Mouse (Mus musculus) kidney, adult 2 months (tissue): ENCODE measurements around the gene Litaf. TPM values are rescaled to one million over a fixed set of nuclear protein-coding genes. Genes with fewer than 3 reads are reported as not detected.
A peak's percentile ranks its signal among the peaks of the same experiment; 100 is the strongest.
"Not testable (repeated sequence)": the region's sequence is repeated elsewhere in the genome, so short reads cannot be mapped to it uniquely, and the experiment has no call there.

Experiments used
- DNase-seq: peaks from one replicate; pipeline ENCODE4 v3.0.0; 2021
- H3K27ac ChIP-seq: fragments of 200-500 bp; 2 replicates; pipeline ENCODE4 v1.5.1; 2012; ENCODE audit warnings: low read depth, low read length, control low read depth, inconsistent platforms; ENCODE audit not compliant: insufficient read depth
- H3K27me3 ChIP-seq: fragments of 200-500 bp; replicated peaks from 2 replicates; pipeline ENCODE4 v1.6.1; 2012; ENCODE audit warnings: mild to moderate bottlenecking, moderate library complexity, low read length, inconsistent platforms; ENCODE audit not compliant: control insufficient read depth, insufficient read depth
- H3K36me3 ChIP-seq: fragments of 200-500 bp; 2 replicates; pipeline ENCODE4 v1.6.1; 2012; ENCODE audit warnings: mild to moderate bottlenecking, moderate library complexity, low read length, inconsistent platforms; ENCODE audit not compliant: control insufficient read depth, insufficient read depth
- H3K4me1 ChIP-seq: fragments of 200-500 bp; 2 replicates; pipeline ENCODE4 v1.6.1; 2011; ENCODE audit warnings: low read length; ENCODE audit not compliant: control insufficient read depth, insufficient read depth
- H3K4me3 ChIP-seq: fragments of 200-500 bp; 2 replicates; pipeline ENCODE4 v1.5.1; 2011; ENCODE audit warnings: mild to moderate bottlenecking, low read depth, low read length, control low read depth; ENCODE audit not compliant: insufficient read depth
- CTCF ChIP-seq: fragments of 200-500 bp; conservative IDR thresholded peaks from 2 replicates; pipeline ENCODE4 v1.5.1; 2011; ENCODE audit warnings: low read depth, mild to moderate bottlenecking, control low read depth, low read length, moderate library complexity, mixed read lengths; ENCODE audit not compliant: insufficient read depth, insufficient read length
- POLR2A ChIP-seq: fragments of 200-500 bp; IDR thresholded peaks from one replicate; pipeline ENCODE4 v1.6.1; 2011; ENCODE audit warnings: low read depth, low read length, control low read depth
- WGBS: fragments of 180-500 bp; shearing (Covaris S2); methylation state at CpG from one replicate; pipeline ENCODE4 v1.1.7; 2018; 5-methylcytosine and 5-hydroxymethylcytosine counted together
- polyA plus RNA-seq: library from polyadenylated mRNA; depleted of rRNA; stranded (reverse); fragments of >200 nt; gene quantifications from 2 replicates; pipeline ENCODE4 v1.2.3, GENCODE M21; 2012

Gene Litaf
- polyA plus RNA-seq, 1 experiment, result 125 TPM

GRCm38 (mm10) chr16:10979064-10979803, 86.7 kb downstream of the Litaf start:
- TF ChIP-seq CTCF (no peak), POLR2A (no peak)
- H3K36me3 ChIP-seq, result no peaks in the 10 kb centered on the region
- 33% methylated on average over 11 of the region's 11 CpGs for WGBS
- H3K4me1 ChIP-seq, result peaks cover 41% of the 10 kb centered on the region
- H3K4me3 ChIP-seq, result no peak overlapping the region
- DNase-seq, result peak; percentile 45
- no peaks in the 10 kb centered on the region for H3K27me3 ChIP-seq
- peak overlapping the region; percentile 29 for H3K27ac ChIP-seq

DNA sequence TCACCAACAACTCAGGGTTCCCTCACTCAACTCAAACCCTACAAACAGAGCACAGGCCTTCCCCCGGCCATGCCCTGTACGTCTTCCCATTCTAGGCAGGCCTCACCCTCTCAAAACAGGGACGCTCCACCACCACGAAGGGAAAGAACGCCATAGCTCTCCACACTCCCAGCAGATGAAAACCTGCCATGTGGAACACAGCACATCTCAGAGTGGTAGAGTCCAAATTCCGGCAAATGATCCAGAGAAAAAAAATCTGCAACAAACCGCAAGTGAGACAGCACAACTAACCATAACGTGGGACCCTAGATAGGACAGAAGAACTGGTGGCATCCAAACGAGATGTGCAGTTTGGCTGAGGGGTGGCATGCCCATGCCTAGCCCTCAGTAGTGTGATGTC, 88.1 kb downstream of the Litaf start:
- TF ChIP-seq POLR2A (no peak), CTCF (no peak)
- peak; percentile 60 for DNase-seq
- Histone ChIP-seq H3K4me3 (no peak overlapping the region), H3K36me3 (no peaks in the 10 kb centered on the region), H3K27ac (no peak overlapping the region), H3K4me1 (peaks cover 44% of the 10 kb centered on the region), H3K27me3 (no peaks in the 10 kb centered on the region)
- 51% methylated on average over 9 of the region's 9 CpGs for WGBS

DNA sequence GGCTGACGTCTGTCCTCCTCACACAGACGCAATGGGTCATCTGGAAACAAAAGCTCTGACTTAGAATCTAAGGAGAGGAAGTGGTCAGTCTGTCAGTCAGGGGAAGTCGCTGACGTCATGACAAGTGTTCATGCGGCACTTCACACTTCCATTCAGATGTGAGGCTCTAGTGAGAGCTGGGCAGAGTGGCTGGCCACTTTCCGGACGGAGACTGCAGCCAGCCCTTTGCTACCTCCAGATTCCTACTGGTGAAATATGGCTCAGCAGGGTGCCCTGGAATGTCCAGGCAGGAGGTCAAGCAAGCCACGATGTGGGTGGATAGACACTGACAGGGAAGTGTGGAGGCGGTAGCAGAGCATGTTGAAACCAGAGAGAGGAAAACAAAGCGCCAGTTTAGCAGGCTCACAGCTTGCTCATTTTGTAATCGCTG, 89.7 kb downstream of the Litaf start:
- DNase-seq, result peak; percentile 64
- TF ChIP-seq CTCF (no peak), POLR2A (no peak)
- H3K4me3 ChIP-seq, result no peak overlapping the region
- H3K36me3 ChIP-seq, result no peaks in the 10 kb centered on the region
- H3K27me3 ChIP-seq, result no peaks in the 10 kb centered on the region
- H3K4me1 ChIP-seq, result peaks cover 57% of the 10 kb centered on the region
- H3K27ac ChIP-seq, result peak overlapping the region; percentile 34
- WGBS, result 23% methylated on average over 11 of the region's 11 CpGs

- DNase-seq, result no peak
- H3K27me3 ChIP-seq, result no peaks in the 10 kb centered on the region
- H3K4me1 ChIP-seq, result peaks cover 54% of the 10 kb centered on the region
- H3K36me3 ChIP-seq, result no peaks in the 10 kb centered on the region
- TF ChIP-seq POLR2A, result no peak
- TF ChIP-seq CTCF, result no peak
- 67% methylated on average over 5 of the region's 5 CpGs for WGBS
- no peak overlapping the region for H3K27ac ChIP-seq
- H3K4me3 ChIP-seq, result no peak overlapping the region
Observed at GRCm38 (mm10) chr16:10974939-10975338, 91.0 kb downstream of the Litaf start.

- Histone ChIP-seq H3K27ac (no peak overlapping the region), H3K36me3 (no peaks in the 10 kb centered on the region), H3K4me1 (peaks cover 49% of the 10 kb centered on the region), H3K4me3 (no peak overlapping the region), H3K27me3 (no peaks in the 10 kb centered on the region)
- TF ChIP-seq CTCF, result no peak
- TF ChIP-seq POLR2A, result no peak
- DNase-seq, result peak; percentile 91
- WGBS, result 15% methylated on average over 3 of the region's 3 CpGs
Observed at GRCm38 (mm10) chr16:10974037-10974446, 91.9 kb downstream of the Litaf start.

DNA sequence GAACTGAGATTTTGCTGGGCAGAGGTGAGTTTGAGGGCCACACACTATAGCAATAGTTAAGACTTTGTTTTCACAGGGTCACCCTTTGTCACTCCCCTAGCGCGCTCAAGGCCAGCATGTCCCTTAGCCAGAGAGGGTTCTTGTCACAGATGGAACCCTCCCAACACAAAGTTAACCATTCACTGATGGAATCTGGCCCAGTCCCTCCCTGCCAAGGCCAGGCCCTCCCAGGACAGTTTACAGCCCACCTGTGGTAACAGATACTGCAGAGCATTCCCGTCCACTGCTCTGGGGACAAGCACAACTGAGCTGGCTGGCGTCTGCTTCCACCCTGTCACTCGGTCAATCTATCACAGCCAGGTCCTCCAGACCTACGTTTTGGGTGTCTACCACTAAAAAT, 93.7 kb downstream of the Litaf start:
- peak; percentile 79 for DNase-seq
- 0 out of 2 replicates have a peak overlapping the region, but pooled peaks have one; percentile 14 for H3K27ac ChIP-seq
- no peak for TF ChIP-seq POLR2A
- TF ChIP-seq CTCF, result no peak
- peaks cover 38% of the 10 kb centered on the region for H3K4me1 ChIP-seq
- H3K27me3 ChIP-seq, result no peaks in the 10 kb centered on the region
- no peak overlapping the region for H3K4me3 ChIP-seq
- WGBS, result 26% methylated on average over 6 of the region's 6 CpGs
- H3K36me3 ChIP-seq, result no peaks in the 10 kb centered on the region

GRCm38 (mm10) chr16:10969944-10970343, 96.0 kb downstream of the Litaf start:
- 94% methylated on average over 1 of the region's 1 CpGs for WGBS
- not testable (repeated sequence) for H3K27ac ChIP-seq

More at GRCm38 (mm10) chr16:10969944-10970343, 96.0 kb downstream of the Litaf start:
- H3K4me1 ChIP-seq, result peaks cover 24% of the 10 kb centered on the region
- not testable (repeated sequence) for H3K4me3 ChIP-seq, H3K36me3 ChIP-seq, H3K27me3 ChIP-seq, DNase-seq
- TF ChIP-seq CTCF, result 0 out of 2 replicates have a peak, but pooled peaks have one; percentile 25
